Mouse (Mus musculus): ENCODE measurements around the gene Edn2. TPM values are rescaled to one million over a fixed set of nuclear protein-coding genes. Genes with fewer than 3 reads are reported as not detected.

Edn2 gene
- not detected in 2 replicates for polyA plus RNA-seq (2016; fragmentation: Nextera tagmentation; extraction: Ambion mirVana)

DNA sequence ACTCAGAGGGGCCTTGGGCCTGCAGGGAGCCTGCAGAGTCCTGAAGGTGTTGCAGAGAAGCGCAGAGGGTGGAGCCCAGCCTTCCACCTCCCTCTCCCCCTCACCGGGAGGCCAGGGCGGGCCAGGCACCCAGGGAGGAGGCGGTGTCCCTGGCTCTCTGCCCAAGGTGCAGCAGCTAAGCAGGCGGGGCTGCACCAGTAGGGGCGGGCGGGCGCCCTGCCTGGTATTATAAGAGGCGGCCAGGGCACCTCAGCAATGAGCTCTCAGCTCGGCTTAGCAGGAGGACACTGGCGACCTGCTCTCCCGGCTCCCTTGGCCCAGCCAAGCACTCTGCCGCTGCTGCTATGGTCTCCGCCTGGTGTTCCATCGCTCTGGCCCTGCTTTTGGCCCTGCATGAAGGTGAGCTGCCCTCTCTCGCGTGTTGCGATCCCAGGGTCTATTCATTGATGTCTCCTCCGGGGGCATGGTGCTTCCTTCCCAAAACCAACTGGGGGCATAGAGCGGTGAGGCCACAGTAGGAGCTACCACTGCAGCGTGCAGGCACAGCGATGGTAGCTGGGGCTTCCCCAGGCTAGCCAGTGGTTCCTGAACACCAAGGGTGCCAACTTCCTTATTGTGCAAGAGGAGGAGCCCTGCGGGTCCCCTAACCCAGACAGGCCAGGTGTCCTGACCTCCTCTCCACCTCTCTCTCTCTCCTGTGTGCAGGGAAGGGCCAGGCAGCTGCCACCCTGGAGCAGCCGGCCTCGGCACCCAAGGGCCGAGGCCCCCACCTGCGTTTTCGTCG, at the start of gene Edn2:
Gene Edn2, plus strand, starts transcription at position 41 of the 784 bp plus-strand sequence.
- no peak within 1 kb of the TSS for H3K27ac ChIP-seq
- H3K9me3 ChIP-seq (replicated peaks) = no peaks in the 10 kb centered on the region
- no peaks in the 10 kb centered on the region for H3K36me3 ChIP-seq
- H3K4me2 ChIP-seq (replicated peaks) = no peak within 1 kb of the TSS
- 0 out of 2 replicates have a peak, but pooled peaks cover 5% of the 10 kb centered on the region for H3K27me3 ChIP-seq
- 39% methylated on average over 28 of the region's 29 CpGs for WGBS
- ATAC-seq (ENCODE audit: low FRiP score) = no peak
- no peak within 1 kb of the TSS for H3K9ac ChIP-seq
- H3K4me1 ChIP-seq = peaks cover 3% of the 10 kb centered on the region; the same call in 1 of the 2 replicates
- no peak within 1 kb of the TSS for H3K4me3 ChIP-seq

DNA sequence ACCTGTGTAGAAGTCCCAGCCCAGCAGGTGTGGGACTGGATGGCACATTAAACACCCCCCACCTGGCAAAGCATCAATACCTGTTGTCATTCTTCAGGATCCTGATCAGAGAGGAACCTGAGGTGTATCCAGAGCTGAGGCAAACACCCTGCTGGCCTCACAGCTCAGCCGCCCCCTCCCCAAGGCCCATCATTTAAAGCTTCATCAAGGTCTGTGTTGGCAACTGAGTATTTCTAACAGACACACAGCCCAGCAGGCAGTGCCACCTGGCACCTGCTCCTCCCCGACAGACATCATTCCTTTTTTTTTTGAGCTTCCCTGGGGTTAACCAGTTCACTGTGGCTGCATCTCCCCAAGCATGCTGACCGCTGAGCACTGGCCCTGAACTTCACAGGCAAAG, 45.5 kb upstream of the Edn2 start:
- no peaks in the 10 kb centered on the region for H3K4me1 ChIP-seq
- 81% methylated on average over 3 of the region's 3 CpGs for WGBS

DNA sequence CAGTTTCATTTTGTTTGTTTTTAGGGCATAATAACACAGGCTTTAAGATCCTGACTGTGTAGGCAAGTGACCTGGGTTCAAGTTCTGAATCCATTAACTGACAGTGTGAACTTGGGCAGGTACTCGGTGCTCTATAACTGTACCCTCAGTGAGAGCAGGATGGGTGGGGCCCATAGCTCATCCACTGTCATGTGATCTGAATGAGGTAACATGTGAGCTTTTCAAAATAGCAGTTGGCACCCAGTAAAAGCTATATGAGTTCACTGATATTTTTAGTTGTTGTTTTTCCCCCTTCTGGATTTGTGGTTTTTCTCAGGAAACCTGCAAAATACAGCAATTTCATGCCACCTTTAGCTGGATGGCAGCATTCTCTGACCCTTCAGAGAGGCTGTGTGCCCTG, 44.7 kb upstream of the Edn2 start:
- WGBS = 94% methylated on average over 1 of the region's 1 CpGs
- no peaks in the 10 kb centered on the region for H3K27me3 ChIP-seq
- H3K9ac ChIP-seq = no peak overlapping the region
- no peak overlapping the region for H3K4me2 ChIP-seq (replicated peaks)
- H3K36me3 ChIP-seq = no peaks in the 10 kb centered on the region
- no peaks in the 10 kb centered on the region for H3K9me3 ChIP-seq (replicated peaks)
- no peak for ATAC-seq (ENCODE audit: low FRiP score)
- H3K4me1 ChIP-seq = no peaks in the 10 kb centered on the region
- no peak overlapping the region for H3K27ac ChIP-seq
- no peak overlapping the region for H3K4me3 ChIP-seq

More for the DNA sequence above, 45.5 kb upstream of the Edn2 start:
- no peaks in the 10 kb centered on the region for H3K27me3 ChIP-seq
- H3K9ac ChIP-seq = no peak overlapping the region
- no peak overlapping the region for H3K27ac ChIP-seq
- H3K36me3 ChIP-seq = no peaks in the 10 kb centered on the region
- no peaks in the 10 kb centered on the region for H3K9me3 ChIP-seq (replicated peaks)
- H3K4me2 ChIP-seq (replicated peaks) = no peak overlapping the region
- no peak overlapping the region for H3K4me3 ChIP-seq
- no peak for ATAC-seq (ENCODE audit: low FRiP score)

DNA sequence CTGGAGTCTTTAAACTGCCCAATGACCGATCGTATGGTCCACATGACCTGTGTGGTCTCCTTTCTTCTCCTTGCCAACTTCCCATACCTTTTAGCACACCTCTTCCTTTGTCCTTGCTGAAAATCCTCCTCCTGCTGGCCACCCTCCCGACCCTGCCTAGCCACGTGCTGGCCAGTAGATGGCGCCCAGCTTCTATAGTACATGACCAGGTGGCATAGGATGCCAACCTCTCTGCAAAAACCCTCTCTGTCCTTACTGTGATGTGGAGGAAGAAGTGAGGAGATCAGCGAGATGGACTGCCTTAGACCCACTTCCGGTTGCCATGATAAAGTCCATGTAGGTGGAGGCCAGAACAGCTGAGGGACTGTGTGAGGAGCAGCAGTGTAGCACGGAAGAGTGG, 40.7 kb upstream of the Edn2 start:
- WGBS = 39% methylated on average over 8 of the region's 8 CpGs
- H3K27me3 ChIP-seq = no peaks in the 10 kb centered on the region
- H3K4me1 ChIP-seq = no peaks in the 10 kb centered on the region
- H3K4me3 ChIP-seq = no peak overlapping the region
- H3K27ac ChIP-seq = no peak overlapping the region
- no peak overlapping the region for H3K9ac ChIP-seq
- 0 out of 2 replicates have a peak, but pooled peaks have one; percentile 35 for ATAC-seq (ENCODE audit: low FRiP score)
- H3K9me3 ChIP-seq (replicated peaks) = no peaks in the 10 kb centered on the region
- H3K4me2 ChIP-seq (replicated peaks) = no peak overlapping the region
- no peaks in the 10 kb centered on the region for H3K36me3 ChIP-seq

DNA sequence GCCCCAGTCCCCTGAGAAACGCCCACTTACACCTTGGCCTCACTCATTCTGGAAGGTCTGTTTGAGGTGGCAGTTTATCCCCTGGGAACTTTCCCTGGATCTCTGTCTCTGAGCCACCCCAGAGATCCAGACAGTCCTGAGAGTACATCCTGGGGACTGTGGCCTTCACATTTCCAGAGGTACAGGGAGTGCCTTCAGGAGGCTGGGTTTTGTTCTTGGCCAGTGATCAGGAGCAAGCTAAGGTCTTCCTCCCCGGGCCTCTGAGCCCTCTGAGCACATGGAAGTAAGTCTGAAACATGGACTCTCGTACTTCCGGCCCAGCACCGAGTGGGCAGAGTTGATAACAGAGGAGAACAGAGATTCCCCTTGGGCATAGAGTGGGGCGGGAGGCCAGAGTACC, 36.4 kb upstream of the Edn2 start:
- 82% methylated on average over 6 of the region's 6 CpGs for WGBS
- no peak for ATAC-seq (ENCODE audit: low FRiP score)
- Histone ChIP-seq H3K27ac (no peak overlapping the region), H3K9me3 (replicated peaks) (no peaks in the 10 kb centered on the region), H3K36me3 (no peaks in the 10 kb centered on the region), H3K9ac (no peak overlapping the region), H3K4me3 (no peak overlapping the region), H3K4me1 (no peaks in the 10 kb centered on the region), H3K27me3 (no peaks in the 10 kb centered on the region), H3K4me2 (replicated peaks) (no peak overlapping the region)

DNA sequence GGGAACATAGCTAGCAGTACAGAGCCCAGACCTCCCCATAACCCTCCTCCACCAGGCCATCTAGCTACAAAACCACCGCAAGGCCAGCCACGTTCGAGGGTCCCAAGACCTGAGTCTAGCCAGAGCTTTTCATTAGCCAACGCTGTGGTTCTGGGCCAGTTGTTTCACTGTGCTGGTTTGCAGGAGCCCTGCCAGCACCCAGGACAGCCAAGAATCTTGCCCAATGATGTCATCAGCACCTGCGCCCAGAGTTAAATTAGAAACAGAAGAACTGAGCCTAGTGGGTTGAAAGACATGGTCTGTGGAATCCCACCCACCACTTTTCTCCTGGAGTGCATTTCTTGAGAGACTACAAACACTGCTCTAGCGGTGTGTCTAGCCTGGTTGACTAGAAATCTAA, 35.0 kb upstream of the Edn2 start:
- H3K36me3 ChIP-seq = no peaks in the 10 kb centered on the region
- no peaks in the 10 kb centered on the region for H3K9me3 ChIP-seq (replicated peaks)
- H3K4me3 ChIP-seq = no peak overlapping the region
- no peak overlapping the region for H3K4me2 ChIP-seq (replicated peaks)
- no peak overlapping the region for H3K9ac ChIP-seq
- 0 out of 2 replicates have a peak, but pooled peaks cover 4% of the 10 kb centered on the region for H3K4me1 ChIP-seq
- ATAC-seq (ENCODE audit: low FRiP score) = no peak
- H3K27me3 ChIP-seq = no peaks in the 10 kb centered on the region
- H3K27ac ChIP-seq = no peak overlapping the region
- WGBS = 94% methylated on average over 6 of the region's 6 CpGs

DNA sequence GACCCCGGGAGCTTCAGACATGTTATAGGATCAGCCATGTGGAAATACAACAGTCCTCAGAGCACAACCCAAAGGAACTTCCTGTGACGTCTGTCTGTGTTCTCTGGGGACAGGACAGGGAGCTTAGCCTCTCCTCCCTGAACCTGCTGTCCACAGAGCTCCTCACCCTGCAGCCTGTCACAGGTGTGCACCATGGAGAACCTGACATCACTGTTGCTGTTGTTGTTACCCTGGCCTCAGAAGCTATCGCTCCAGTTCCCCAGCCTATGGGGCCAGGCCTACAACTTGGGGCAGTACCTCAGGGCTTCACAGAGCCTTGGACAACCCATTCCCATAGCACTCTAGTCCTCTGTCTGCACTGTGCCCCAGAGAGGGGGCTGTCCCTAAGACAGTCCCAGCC, 33.7 kb upstream of the Edn2 start:
- no peak for ATAC-seq (ENCODE audit: low FRiP score)
- no peak overlapping the region for H3K9ac ChIP-seq

DNA sequence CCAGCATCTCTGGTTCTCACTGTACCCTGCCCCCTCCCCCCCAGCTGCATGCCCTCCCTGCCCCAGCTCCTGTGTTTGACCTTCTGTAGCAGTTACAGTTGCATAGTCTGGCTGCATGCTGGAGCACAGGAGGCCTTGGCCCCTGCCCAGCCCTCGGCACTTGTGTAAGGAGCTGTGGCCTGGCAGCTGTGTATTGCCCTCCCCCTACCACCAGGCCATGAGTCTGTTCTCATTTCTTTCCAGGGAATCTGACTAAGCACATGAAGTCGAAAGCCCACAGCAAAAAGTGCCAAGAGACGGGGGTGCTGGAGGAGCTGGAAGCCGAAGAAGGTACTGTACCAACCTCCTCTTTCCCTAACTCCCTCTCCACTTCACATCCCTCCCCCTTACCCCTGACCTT, 33.0 kb upstream of the Edn2 start:
- 0 out of 2 replicates have a peak, but pooled peaks cover 4% of the 10 kb centered on the region for H3K4me1 ChIP-seq
- H3K27ac ChIP-seq = no peak overlapping the region
- H3K9me3 ChIP-seq (replicated peaks) = no peaks in the 10 kb centered on the region
- WGBS = 78% methylated on average over 4 of the region's 4 CpGs
- ATAC-seq (ENCODE audit: low FRiP score) = no peak
- no peak overlapping the region for H3K4me3 ChIP-seq
- no peak overlapping the region for H3K9ac ChIP-seq
- no peaks in the 10 kb centered on the region for H3K27me3 ChIP-seq
- no peak overlapping the region for H3K4me2 ChIP-seq (replicated peaks)
- no peaks in the 10 kb centered on the region for H3K36me3 ChIP-seq

More for the DNA sequence above, 33.7 kb upstream of the Edn2 start:
- no peaks in the 10 kb centered on the region for H3K27me3 ChIP-seq
- H3K4me3 ChIP-seq = no peak overlapping the region
- H3K9me3 ChIP-seq (replicated peaks) = no peaks in the 10 kb centered on the region
- H3K36me3 ChIP-seq = no peaks in the 10 kb centered on the region
- H3K4me2 ChIP-seq (replicated peaks) = no peak overlapping the region
- 0 out of 2 replicates have a peak, but pooled peaks cover 4% of the 10 kb centered on the region for H3K4me1 ChIP-seq
- 90% methylated on average over 3 of the region's 3 CpGs for WGBS
- H3K27ac ChIP-seq = no peak overlapping the region

DNA sequence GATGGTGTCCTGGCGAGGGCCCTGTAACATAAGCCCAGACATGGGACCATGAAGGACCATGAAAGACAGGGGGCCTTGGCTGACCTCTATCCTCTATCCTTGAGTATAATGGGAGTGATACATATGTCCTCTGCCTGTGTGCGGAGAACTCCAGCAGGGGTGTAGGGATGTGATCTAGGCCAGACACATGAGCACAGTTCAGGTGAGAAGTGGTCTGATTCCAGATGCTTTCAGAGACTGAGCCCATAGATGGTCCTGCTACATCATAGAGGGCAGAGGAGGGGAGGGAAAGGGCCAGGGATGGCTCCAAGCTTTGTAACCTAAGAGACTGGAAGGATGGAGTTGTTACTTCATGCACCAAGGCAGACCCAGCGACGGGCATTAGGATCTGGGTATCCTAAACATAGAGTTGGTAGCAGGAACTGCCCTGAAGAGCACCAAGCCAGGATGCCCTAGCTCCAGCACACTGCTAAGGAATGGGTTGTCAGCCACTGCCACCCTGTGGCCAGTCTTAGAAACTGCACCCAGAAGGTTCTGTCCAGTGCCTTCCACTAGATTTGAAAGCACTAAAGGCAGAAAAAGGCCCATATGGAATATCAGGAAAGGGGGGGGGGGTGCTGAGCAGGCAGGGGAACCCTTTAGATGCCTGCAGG, 31.6 kb upstream of the Edn2 start:
- no peak overlapping the region for H3K27ac ChIP-seq
- no peak overlapping the region for H3K9ac ChIP-seq
- peak; percentile 57 for ATAC-seq (ENCODE audit: low FRiP score)
- H3K4me3 ChIP-seq = no peak overlapping the region
- no peaks in the 10 kb centered on the region for H3K36me3 ChIP-seq
- no peaks in the 10 kb centered on the region for H3K9me3 ChIP-seq (replicated peaks)
- WGBS = 41% methylated on average over 4 of the region's 4 CpGs
- H3K4me2 ChIP-seq (replicated peaks) = no peak overlapping the region
- no peaks in the 10 kb centered on the region for H3K27me3 ChIP-seq
- H3K4me1 ChIP-seq = 0 out of 2 replicates have a peak, but pooled peaks cover 4% of the 10 kb centered on the region

DNA sequence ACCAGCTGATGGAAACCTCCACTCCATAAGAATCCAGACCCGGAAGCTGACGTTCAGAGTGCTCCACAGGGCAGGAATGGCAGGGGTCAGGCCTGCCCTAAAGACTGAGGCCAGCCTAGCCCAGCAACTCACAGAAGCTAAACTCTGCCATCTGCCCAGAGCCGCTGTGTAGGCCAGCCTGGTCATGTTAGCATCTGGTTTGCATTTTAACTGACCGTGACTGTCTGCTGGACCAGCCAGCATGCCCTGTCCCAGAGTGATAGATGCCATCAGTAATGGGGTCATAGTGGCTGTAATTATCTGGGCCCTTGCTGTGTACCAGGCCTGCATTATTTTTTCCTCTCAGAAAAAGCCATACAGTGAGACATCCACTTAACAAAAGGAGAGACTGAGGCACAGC, 30.1 kb upstream of the Edn2 start:
- H3K4me2 ChIP-seq (replicated peaks) = no peak overlapping the region
- no peak overlapping the region for H3K4me3 ChIP-seq
- H3K4me1 ChIP-seq = 0 out of 2 replicates have a peak, but pooled peaks cover 4% of the 10 kb centered on the region
- WGBS = 56% methylated on average over 4 of the region's 4 CpGs
- H3K36me3 ChIP-seq = no peaks in the 10 kb centered on the region
- H3K9me3 ChIP-seq (replicated peaks) = no peaks in the 10 kb centered on the region
- H3K27ac ChIP-seq = no peak overlapping the region
- ATAC-seq (ENCODE audit: low FRiP score) = no peak
- 0 out of 2 replicates have a peak overlapping the region, but pooled peaks have one; percentile 13 for H3K9ac ChIP-seq
- no peaks in the 10 kb centered on the region for H3K27me3 ChIP-seq

DNA sequence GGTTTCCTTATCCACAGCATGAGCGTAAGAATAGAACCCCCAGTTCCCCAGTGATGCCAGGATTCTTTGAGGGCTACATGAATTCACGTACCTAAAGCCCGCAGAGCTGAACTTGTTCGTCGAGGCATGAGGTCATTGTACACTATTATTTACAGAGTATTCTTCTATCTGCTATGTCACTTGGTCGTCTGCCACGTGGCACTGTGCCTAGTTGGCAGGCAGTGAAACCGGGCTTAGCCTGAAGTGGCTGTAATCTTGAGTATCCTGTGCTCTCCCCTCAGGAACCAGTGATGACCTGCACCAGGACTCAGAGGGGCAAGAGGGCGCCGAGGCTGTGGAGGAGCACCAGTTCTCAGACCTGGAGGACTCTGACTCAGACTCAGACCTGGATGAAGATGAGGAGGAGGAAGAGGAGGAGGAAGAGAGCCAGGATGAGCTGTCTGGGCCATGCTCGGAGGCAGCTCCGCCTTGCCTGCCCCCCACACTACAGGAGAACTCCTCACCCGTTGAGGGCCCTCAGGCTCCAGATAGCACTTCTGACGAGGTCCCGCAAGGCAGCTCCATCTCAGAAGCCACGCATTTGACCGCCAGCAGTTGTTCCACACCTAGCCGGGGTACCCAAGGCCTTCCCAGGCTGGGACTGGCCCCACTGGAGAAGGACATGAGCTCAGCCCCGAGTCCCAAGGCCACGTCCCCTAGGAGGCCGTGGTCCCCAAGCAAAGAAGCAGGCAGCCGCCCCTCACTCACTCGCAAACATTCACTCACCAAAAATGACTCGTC, 29.4 kb upstream of the Edn2 start:
- Histone ChIP-seq H3K4me2 (replicated peaks) (no peak overlapping the region), H3K36me3 (no peaks in the 10 kb centered on the region), H3K4me3 (no peak overlapping the region), H3K27me3 (no peaks in the 10 kb centered on the region), H3K4me1 (0 out of 2 replicates have a peak, but pooled peaks cover 4% of the 10 kb centered on the region), H3K27ac (no peak overlapping the region), H3K9me3 (replicated peaks) (no peaks in the 10 kb centered on the region), H3K9ac (no peak overlapping the region)
- 82% methylated on average over 23 of the region's 24 CpGs for WGBS
- no peak for ATAC-seq (ENCODE audit: low FRiP score)

DNA sequence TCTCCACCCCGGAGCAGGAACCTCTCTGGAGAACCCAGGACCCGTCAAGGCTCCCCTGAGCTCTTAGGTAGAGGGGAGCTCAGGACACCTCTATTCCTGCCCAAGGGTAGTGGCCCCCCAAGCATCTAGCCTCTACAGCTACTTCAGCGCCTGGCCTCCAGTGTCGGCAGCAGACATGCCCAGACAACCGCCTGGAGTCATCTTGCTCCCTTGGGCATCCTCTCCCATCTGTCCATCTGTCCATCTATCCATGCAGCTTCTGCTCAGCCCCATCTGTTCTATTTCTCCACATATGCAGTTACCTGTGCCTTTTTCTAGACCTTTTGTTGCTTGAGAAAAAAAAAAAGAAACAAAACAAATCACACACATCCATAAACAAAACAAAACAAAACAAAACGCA, 26.8 kb upstream of the Edn2 start:
- H3K9me3 ChIP-seq (replicated peaks) = no peaks in the 10 kb centered on the region
- H3K36me3 ChIP-seq = no peaks in the 10 kb centered on the region
- no peak overlapping the region for H3K4me3 ChIP-seq
- H3K9ac ChIP-seq = no peak overlapping the region
- WGBS = 76% methylated on average over 6 of the region's 6 CpGs
- no peak overlapping the region for H3K27ac ChIP-seq
- H3K4me2 ChIP-seq (replicated peaks) = no peak overlapping the region
- H3K27me3 ChIP-seq = no peaks in the 10 kb centered on the region
- H3K4me1 ChIP-seq = 0 out of 2 replicates have a peak, but pooled peaks cover 4% of the 10 kb centered on the region
- ATAC-seq (ENCODE audit: low FRiP score) = no peak
